Mouse (Mus musculus): ENCODE data around the gene Tssk6. TPM values are rescaled to one million over a fixed set of nuclear protein-coding genes. Genes with fewer than 3 reads are reported as not detected.

Tssk6 gene
- polyA plus RNA-seq (2012; rRNA removed) (0.84 and 1.2 TPM in 2 replicates), polyA plus RNA-seq (2014; fragmentation: Nextera tagmentation; extraction: Ambion mirVana) (4.1 TPM in 2 replicates)

DNA sequence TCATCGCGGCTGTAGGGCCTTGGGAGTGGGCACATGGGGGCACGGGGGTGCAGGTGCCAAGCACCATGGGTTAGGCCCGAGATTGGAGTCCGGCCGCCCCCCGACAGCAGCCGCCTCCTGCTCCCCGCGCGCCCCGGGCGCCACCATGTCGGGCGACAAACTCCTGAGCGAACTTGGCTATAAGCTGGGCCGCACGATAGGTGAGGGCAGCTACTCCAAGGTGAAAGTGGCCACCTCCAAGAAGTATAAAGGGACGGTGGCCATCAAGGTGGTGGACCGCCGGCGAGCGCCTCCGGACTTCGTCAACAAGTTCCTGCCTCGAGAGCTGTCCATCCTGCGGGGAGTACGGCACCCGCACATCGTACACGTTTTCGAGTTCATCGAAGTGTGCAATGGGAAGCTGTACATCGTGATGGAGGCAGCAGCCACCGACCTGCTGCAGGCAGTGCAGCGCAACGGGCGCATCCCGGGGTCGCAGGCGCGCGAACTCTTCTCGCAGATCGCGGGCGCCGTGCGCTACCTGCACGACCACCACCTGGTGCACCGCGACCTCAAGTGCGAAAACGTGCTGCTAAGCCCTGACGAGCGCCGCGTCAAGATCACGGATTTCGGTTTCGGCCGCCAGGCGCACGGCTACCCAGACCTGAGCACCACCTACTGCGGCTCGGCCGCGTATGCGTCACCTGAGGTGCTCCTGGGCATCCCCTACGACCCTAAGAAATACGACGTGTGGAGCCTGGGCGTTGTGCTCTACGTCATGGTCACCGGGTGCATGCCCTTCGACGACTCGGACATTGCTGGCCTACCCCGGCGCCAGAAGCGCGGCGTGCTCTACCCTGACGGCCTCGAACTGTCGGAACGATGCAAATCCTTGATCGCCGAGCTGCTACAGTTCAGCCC, at the start of gene Tssk6, which contains the start of the genes Ndufa13 and Yjefn3:
TSS of gene Tssk6 (plus strand) at position 22 of the 900 bp plus-strand sequence.
TSS of gene Ndufa13 (minus strand) at position 396 of the 900 bp plus-strand sequence.
TSS of gene Yjefn3 (minus strand) at position 550 of the 900 bp plus-strand sequence.
- no peak for DNase-seq (ENCODE audit: low spot score)
- Histone ChIP-seq H3K9me3 (ENCODE audit: control insufficient read depth, low read length) (no peaks in the 10 kb centered on the region), H3K4me1 (ENCODE audit: control insufficient read depth, insufficient read depth, low read length) (peaks cover 17% of the 10 kb centered on the region), H3K36me3 (ENCODE audit: control insufficient read depth, insufficient read depth, low read length) (peaks cover 6% of the 10 kb centered on the region), H3K27ac (replicated peaks; ENCODE audit: low read depth, low read length) (peak within 1 kb of the TSS; percentile 89), H3K4me2 (replicated peaks; ENCODE audit: low read depth, low read length, severe bottlenecking) (peak within 1 kb of the TSS; percentile 93), H3K4me3 (replicated peaks; ENCODE audit: low read length) (peak within 1 kb of the TSS; percentile 73), H3K9ac (ENCODE audit: low read depth, low read length, severe bottlenecking) (peak within 1 kb of the TSS; percentile 81), H3K27me3 (ENCODE audit: control insufficient read depth, insufficient read depth, low read length) (no peaks in the 10 kb centered on the region)
- peak; percentile 32 for ATAC-seq (ENCODE audit: low FRiP score, low read depth)
- TF ChIP-seq POLR2A (IDR thresholded peaks at IDR 0.05; ENCODE audit: borderline replicate concordance, extremely low read depth, insufficient read depth, insufficient read length), result no peak
- WGBS, result 2% methylated on average over 86 of the region's 89 CpGs

GRCm38 (mm10) chr8:69853869-69854268, 48.1 kb upstream of the Tssk6 start:
- no peak overlapping the region for H3K4me2 ChIP-seq (replicated peaks; ENCODE audit: low read depth, low read length, severe bottlenecking)
- H3K4me1 ChIP-seq (ENCODE audit: control insufficient read depth, insufficient read depth, low read length), result no peaks in the 10 kb centered on the region
- no peaks in the 10 kb centered on the region for H3K27me3 ChIP-seq (ENCODE audit: control insufficient read depth, insufficient read depth, low read length)
- H3K27ac ChIP-seq (replicated peaks; ENCODE audit: low read depth, low read length), result no peak overlapping the region
- H3K9ac ChIP-seq (ENCODE audit: low read depth, low read length, severe bottlenecking), result no peak overlapping the region
- 90% methylated on average over 10 of the region's 10 CpGs for WGBS
- H3K4me3 ChIP-seq (replicated peaks; ENCODE audit: low read length), result no peak overlapping the region
- TF ChIP-seq POLR2A (IDR thresholded peaks at IDR 0.05; ENCODE audit: borderline replicate concordance, extremely low read depth, insufficient read depth, insufficient read length), result no peak
- ATAC-seq (ENCODE audit: low FRiP score, low read depth) (no peak), DNase-seq (ENCODE audit: low spot score) (no peak)
- no peaks in the 10 kb centered on the region for H3K9me3 ChIP-seq (ENCODE audit: control insufficient read depth, low read length)
- no peaks in the 10 kb centered on the region for H3K36me3 ChIP-seq (ENCODE audit: control insufficient read depth, insufficient read depth, low read length)

DNA sequence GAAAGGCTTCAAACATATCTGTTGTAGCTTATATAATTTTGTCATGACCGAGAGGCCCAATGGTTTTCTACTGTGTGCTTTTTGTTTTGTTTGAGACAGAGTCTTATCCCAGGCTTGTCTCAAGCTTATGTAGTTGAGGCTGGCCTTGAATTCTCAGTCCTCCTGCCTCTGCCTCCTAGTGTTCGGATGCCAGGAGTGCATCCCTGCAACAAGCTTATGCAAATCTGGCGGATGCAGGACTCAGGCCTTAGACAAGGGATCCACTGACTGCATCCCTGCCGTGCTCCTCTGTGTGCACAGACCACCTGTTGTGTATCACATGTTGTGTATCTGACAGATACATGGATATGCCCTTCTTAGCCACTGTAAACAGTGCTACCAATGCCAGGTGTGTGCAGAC, 41.2 kb upstream of the Tssk6 start:
- no peak overlapping the region for H3K9ac ChIP-seq (ENCODE audit: low read depth, low read length, severe bottlenecking)
- no peaks in the 10 kb centered on the region for H3K27me3 ChIP-seq (ENCODE audit: control insufficient read depth, insufficient read depth, low read length)
- H3K4me3 ChIP-seq (replicated peaks; ENCODE audit: low read length), result no peak overlapping the region
- 68% methylated on average over 4 of the region's 4 CpGs for WGBS
- no peak overlapping the region for H3K4me2 ChIP-seq (replicated peaks; ENCODE audit: low read depth, low read length, severe bottlenecking)
- no peaks in the 10 kb centered on the region for H3K4me1 ChIP-seq (ENCODE audit: control insufficient read depth, insufficient read depth, low read length)
- H3K36me3 ChIP-seq (ENCODE audit: control insufficient read depth, insufficient read depth, low read length), result no peaks in the 10 kb centered on the region
- TF ChIP-seq POLR2A (IDR thresholded peaks at IDR 0.05; ENCODE audit: borderline replicate concordance, extremely low read depth, insufficient read depth, insufficient read length), result no peak
- H3K27ac ChIP-seq (replicated peaks; ENCODE audit: low read depth, low read length), result no peak overlapping the region
- H3K9me3 ChIP-seq (ENCODE audit: control insufficient read depth, low read length), result no peaks in the 10 kb centered on the region
- ATAC-seq (ENCODE audit: low FRiP score, low read depth), result no peak
- no peak for DNase-seq (ENCODE audit: low spot score)

GRCm38 (mm10) chr8:69861251-69861650, 40.7 kb upstream of the Tssk6 start:
- TF ChIP-seq POLR2A (IDR thresholded peaks at IDR 0.05; ENCODE audit: borderline replicate concordance, extremely low read depth, insufficient read depth, insufficient read length), result no peak
- no peak overlapping the region for H3K4me2 ChIP-seq (replicated peaks; ENCODE audit: low read depth, low read length, severe bottlenecking)
- H3K9ac ChIP-seq (ENCODE audit: low read depth, low read length, severe bottlenecking), result no peak overlapping the region
- no peaks in the 10 kb centered on the region for H3K27me3 ChIP-seq (ENCODE audit: control insufficient read depth, insufficient read depth, low read length)
- ATAC-seq (ENCODE audit: low FRiP score, low read depth), result no peak
- no peaks in the 10 kb centered on the region for H3K36me3 ChIP-seq (ENCODE audit: control insufficient read depth, insufficient read depth, low read length)
- no peaks in the 10 kb centered on the region for H3K4me1 ChIP-seq (ENCODE audit: control insufficient read depth, insufficient read depth, low read length)
- no peaks in the 10 kb centered on the region for H3K9me3 ChIP-seq (ENCODE audit: control insufficient read depth, low read length)
- no peak for DNase-seq (ENCODE audit: low spot score)
- no peak overlapping the region for H3K4me3 ChIP-seq (replicated peaks; ENCODE audit: low read length)
- whole genome bisulfite sequencing, result 63% methylated on average over 2 of the region's 2 CpGs
- no peak overlapping the region for H3K27ac ChIP-seq (replicated peaks; ENCODE audit: low read depth, low read length)

DNA sequence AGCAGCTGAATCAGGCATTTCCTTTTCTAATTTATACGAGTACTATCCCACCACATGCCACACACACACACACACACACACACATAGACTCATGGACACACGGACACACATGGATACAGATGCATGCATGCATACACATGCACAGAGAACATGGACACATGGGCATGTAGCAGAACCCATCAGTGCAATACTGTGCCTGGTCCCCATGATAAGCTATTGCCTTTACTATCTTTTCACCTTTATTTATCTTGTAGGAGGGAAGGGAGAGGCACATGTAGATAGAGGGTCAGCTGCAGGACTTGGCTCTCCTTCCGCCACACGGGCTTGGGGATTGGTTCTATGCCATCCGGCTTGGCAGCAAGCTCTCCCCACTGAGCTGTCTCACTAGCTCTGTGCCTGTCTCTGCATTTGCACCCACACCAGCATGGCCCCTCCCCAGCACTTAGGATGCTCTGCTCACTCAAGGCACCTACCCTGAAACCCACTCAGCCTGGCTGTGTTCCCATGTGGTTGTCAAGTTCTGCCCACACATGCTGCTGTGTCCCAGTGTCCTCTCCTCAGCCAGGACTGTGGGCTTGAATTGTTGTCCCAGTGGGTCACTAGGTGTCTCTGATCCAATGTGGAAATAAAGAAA, 38.5 kb upstream of the Tssk6 start:
- ATAC-seq (ENCODE audit: low FRiP score, low read depth) (no peak), DNase-seq (ENCODE audit: low spot score) (no peak)
- Histone ChIP-seq H3K27ac (replicated peaks; ENCODE audit: low read depth, low read length) (no peak overlapping the region), H3K9me3 (ENCODE audit: control insufficient read depth, low read length) (no peaks in the 10 kb centered on the region), H3K36me3 (ENCODE audit: control insufficient read depth, insufficient read depth, low read length) (no peaks in the 10 kb centered on the region), H3K4me3 (replicated peaks; ENCODE audit: low read length) (no peak overlapping the region), H3K27me3 (ENCODE audit: control insufficient read depth, insufficient read depth, low read length) (no peaks in the 10 kb centered on the region), H3K4me1 (ENCODE audit: control insufficient read depth, insufficient read depth, low read length) (no peaks in the 10 kb centered on the region), H3K9ac (ENCODE audit: low read depth, low read length, severe bottlenecking) (no peak overlapping the region), H3K4me2 (replicated peaks; ENCODE audit: low read depth, low read length, severe bottlenecking) (no peak overlapping the region)
- WGBS, result 90% methylated on average over 5 of the region's 5 CpGs
- no peak for TF ChIP-seq POLR2A (IDR thresholded peaks at IDR 0.05; ENCODE audit: borderline replicate concordance, extremely low read depth, insufficient read depth, insufficient read length)

Measured in limb, embryonic 14.5 days (tissue).